Mouse (Mus musculus): ENCODE data around the gene Fgf12. TPM values are rescaled to one million over a fixed set of nuclear protein-coding genes. Genes with fewer than 3 reads are reported as not detected.

The Fgf12 gene
- polyA plus RNA-seq, 1 experiment from 2014 or later, result 6.6 TPM

GRCm38 (mm10) chr16:28391283-28391682, 361.6 kb downstream of the Fgf12 start:
- H3K27me3 ChIP-seq, result no peaks in the 10 kb centered on the region
- no peak overlapping the region for H3K27ac ChIP-seq
- H3K9ac ChIP-seq, result no peak overlapping the region
- ATAC-seq (ENCODE audit: insufficient number of reproducible peaks, insufficient read depth, low FRiP score, low TSS enrichment), result no peak
- no peak overlapping the region for H3K4me2 ChIP-seq (replicated peaks)
- WGBS, result 83% methylated on average over 5 of the region's 5 CpGs
- H3K9me3 ChIP-seq, result no peaks in the 10 kb centered on the region
- no peaks in the 10 kb centered on the region for H3K36me3 ChIP-seq
- no peak overlapping the region for H3K4me3 ChIP-seq
- H3K4me1 ChIP-seq, result no peaks in the 10 kb centered on the region

- H3K9me3 ChIP-seq, result no peaks in the 10 kb centered on the region
- H3K36me3 ChIP-seq, result no peaks in the 10 kb centered on the region
- no peaks in the 10 kb centered on the region for H3K27me3 ChIP-seq
- H3K27ac ChIP-seq, result no peak overlapping the region
- no peaks in the 10 kb centered on the region for H3K4me1 ChIP-seq
- no peak overlapping the region for H3K4me2 ChIP-seq (replicated peaks)
- H3K4me3 ChIP-seq, result no peak overlapping the region
- no peak for ATAC-seq (ENCODE audit: insufficient number of reproducible peaks, insufficient read depth, low FRiP score, low TSS enrichment)
- H3K9ac ChIP-seq, result no peak overlapping the region
- WGBS, result 84% methylated on average over 4 of the region's 4 CpGs
These were observed 363.8 kb downstream of the Fgf12 start for GRCm38 (mm10) chr16:28389114-28389513.

GRCm38 (mm10) chr16:28374790-28375189, 378.1 kb downstream of the Fgf12 start:
- Histone ChIP-seq H3K4me3 (no peak overlapping the region), H3K27ac (no peak overlapping the region), H3K36me3 (no peaks in the 10 kb centered on the region), H3K4me2 (replicated peaks) (no peak overlapping the region), H3K9me3 (no peaks in the 10 kb centered on the region), H3K9ac (no peak overlapping the region), H3K4me1 (no peaks in the 10 kb centered on the region), H3K27me3 (no peaks in the 10 kb centered on the region)
- 85% methylated on average over 2 of the region's 2 CpGs for WGBS
- ATAC-seq (ENCODE audit: insufficient number of reproducible peaks, insufficient read depth, low FRiP score, low TSS enrichment), result no peak

GRCm38 (mm10) chr16:28373311-28373710, 379.6 kb downstream of the Fgf12 start:
- H3K27me3 ChIP-seq, result no peaks in the 10 kb centered on the region
- no peak overlapping the region for H3K27ac ChIP-seq
- no peak overlapping the region for H3K4me3 ChIP-seq
- H3K36me3 ChIP-seq, result no peaks in the 10 kb centered on the region
- H3K9ac ChIP-seq, result no peak overlapping the region
- no peak overlapping the region for H3K4me2 ChIP-seq (replicated peaks)
- ATAC-seq (ENCODE audit: insufficient number of reproducible peaks, insufficient read depth, low FRiP score, low TSS enrichment), result no peak
- H3K4me1 ChIP-seq, result no peaks in the 10 kb centered on the region
- H3K9me3 ChIP-seq, result no peaks in the 10 kb centered on the region

- Histone ChIP-seq H3K27me3 (no peaks in the 10 kb centered on the region), H3K4me1 (no peaks in the 10 kb centered on the region)
- WGBS, result 68% methylated on average over 2 of the region's 2 CpGs
These were observed 402.2 kb downstream of the Fgf12 start for GRCm38 (mm10) chr16:28350624-28351023.

DNA sequence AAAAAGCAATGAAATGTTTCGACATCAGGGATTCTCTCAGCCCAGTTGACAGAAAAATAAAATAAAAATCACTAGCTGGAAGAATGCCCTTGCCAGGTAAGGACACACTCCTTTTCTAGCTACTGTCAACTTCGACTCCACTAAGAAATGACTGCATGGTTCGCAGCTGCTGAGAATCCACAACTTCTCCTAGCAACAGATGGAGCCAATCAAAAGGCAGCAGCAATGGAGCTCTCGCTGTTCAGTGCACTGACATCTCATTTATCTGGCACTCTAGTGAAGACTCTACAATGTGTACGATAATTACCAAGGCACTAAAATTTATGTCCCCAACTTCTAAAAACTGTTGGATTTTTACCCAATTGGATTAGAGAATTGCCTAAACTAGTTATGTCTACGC, 407.5 kb downstream of the Fgf12 start:
- Histone ChIP-seq H3K36me3 (no peaks in the 10 kb centered on the region), H3K4me2 (replicated peaks) (no peak overlapping the region), H3K9ac (no peak overlapping the region), H3K27ac (no peak overlapping the region), H3K4me3 (no peak overlapping the region), H3K4me1 (no peaks in the 10 kb centered on the region), H3K9me3 (no peaks in the 10 kb centered on the region), H3K27me3 (no peaks in the 10 kb centered on the region)
- no peak for ATAC-seq (ENCODE audit: insufficient number of reproducible peaks, insufficient read depth, low FRiP score, low TSS enrichment)
- 59% methylated on average over 6 of the region's 6 CpGs for WGBS

More at GRCm38 (mm10) chr16:28350624-28351023, 402.2 kb downstream of the Fgf12 start:
- Histone ChIP-seq H3K9me3 (no peaks in the 10 kb centered on the region), H3K4me2 (replicated peaks) (no peak overlapping the region), H3K4me3 (no peak overlapping the region), H3K9ac (no peak overlapping the region), H3K36me3 (no peaks in the 10 kb centered on the region), H3K27ac (no peak overlapping the region)
- ATAC-seq (ENCODE audit: insufficient number of reproducible peaks, insufficient read depth, low FRiP score, low TSS enrichment), result no peak

DNA sequence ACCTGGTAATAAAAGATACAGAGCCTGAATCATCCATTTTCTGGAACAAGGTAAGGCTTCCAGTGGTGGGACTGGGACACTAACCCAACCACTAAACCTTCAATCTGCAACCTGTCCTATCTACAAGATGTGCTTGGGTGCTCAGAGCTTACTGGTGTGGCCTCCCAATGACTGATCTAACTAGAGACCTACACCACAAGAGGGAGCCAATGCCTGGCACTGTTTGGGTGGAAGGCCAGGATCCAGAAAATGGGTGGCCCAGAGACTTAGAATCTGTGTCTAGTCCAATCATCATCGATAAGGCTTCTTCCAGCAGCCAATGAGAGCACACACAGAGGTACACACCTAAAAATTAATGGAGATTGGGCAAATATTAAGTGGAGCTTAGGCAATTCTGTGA, 414.9 kb downstream of the Fgf12 start:
- Histone ChIP-seq H3K36me3 (no peaks in the 10 kb centered on the region), H3K27me3 (no peaks in the 10 kb centered on the region), H3K27ac (no peak overlapping the region), H3K4me3 (no peak overlapping the region), H3K4me2 (replicated peaks) (no peak overlapping the region), H3K4me1 (no peaks in the 10 kb centered on the region), H3K9me3 (no peaks in the 10 kb centered on the region), H3K9ac (no peak overlapping the region)
- ATAC-seq (ENCODE audit: insufficient number of reproducible peaks, insufficient read depth, low FRiP score, low TSS enrichment), result no peak
- 90% methylated on average over 1 of the region's 1 CpGs for WGBS

DNA sequence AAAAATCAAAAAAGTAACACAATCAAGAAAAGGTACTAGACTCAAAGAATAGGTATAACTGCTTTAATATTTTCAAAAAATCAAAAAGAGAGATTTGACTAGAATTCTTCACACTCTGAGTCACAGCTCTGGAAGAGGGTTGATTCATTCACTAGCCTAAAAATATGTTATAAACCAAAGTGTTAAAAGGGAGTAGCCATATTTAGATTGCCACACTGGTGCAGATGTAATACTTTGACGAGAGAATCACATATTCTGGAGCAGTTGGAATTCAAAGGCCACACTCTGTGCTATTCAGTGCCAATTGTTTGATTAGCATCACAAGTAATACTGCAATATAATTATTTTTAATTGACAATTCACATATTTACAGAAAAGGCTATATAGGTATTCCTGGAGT, 416.2 kb downstream of the Fgf12 start:
- Histone ChIP-seq H3K4me1 (no peaks in the 10 kb centered on the region), H3K27ac (no peak overlapping the region), H3K4me2 (replicated peaks) (no peak overlapping the region), H3K36me3 (no peaks in the 10 kb centered on the region), H3K27me3 (no peaks in the 10 kb centered on the region), H3K9me3 (no peaks in the 10 kb centered on the region), H3K4me3 (no peak overlapping the region), H3K9ac (no peak overlapping the region)
- 79% methylated on average over 1 of the region's 1 CpGs for WGBS
- no peak for ATAC-seq (ENCODE audit: insufficient number of reproducible peaks, insufficient read depth, low FRiP score, low TSS enrichment)

- H3K27me3 ChIP-seq, result no peaks in the 10 kb centered on the region
These were observed 417.8 kb downstream of the Fgf12 start for GRCm38 (mm10) chr16:28335025-28335424.

DNA sequence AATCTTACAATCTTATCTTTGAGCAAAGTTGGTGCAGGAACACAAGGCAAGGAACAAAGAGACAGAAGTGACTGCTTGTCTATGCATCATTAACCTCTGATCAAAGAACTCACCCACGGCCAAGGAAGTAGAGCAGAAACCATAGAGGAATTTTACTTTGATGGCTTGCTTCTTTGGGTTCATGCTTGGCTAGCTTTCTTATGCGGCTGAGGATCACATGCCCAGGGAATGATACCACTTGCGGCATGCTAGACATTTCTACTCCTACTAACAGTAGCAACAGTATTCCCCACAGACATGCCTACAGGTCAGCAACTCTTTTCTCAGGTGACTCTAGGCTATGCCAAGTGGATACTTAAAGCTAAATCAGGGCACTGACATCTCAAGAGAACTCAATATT, 429.3 kb downstream of the Fgf12 start:
- 71% methylated on average over 3 of the region's 3 CpGs for WGBS
- Histone ChIP-seq H3K27me3 (no peaks in the 10 kb centered on the region), H3K27ac (no peak overlapping the region), H3K9me3 (no peaks in the 10 kb centered on the region), H3K4me2 (replicated peaks) (no peak overlapping the region), H3K36me3 (no peaks in the 10 kb centered on the region), H3K9ac (no peak overlapping the region), H3K4me1 (no peaks in the 10 kb centered on the region), H3K4me3 (no peak overlapping the region)
- ATAC-seq (ENCODE audit: insufficient number of reproducible peaks, insufficient read depth, low FRiP score, low TSS enrichment), result no peak

More at GRCm38 (mm10) chr16:28335025-28335424, 417.8 kb downstream of the Fgf12 start:
- no peak overlapping the region for H3K27ac ChIP-seq
- no peaks in the 10 kb centered on the region for H3K36me3 ChIP-seq
- H3K4me1 ChIP-seq, result no peaks in the 10 kb centered on the region
- 84% methylated on average over 3 of the region's 3 CpGs for WGBS
- H3K4me3 ChIP-seq, result no peak overlapping the region
- ATAC-seq (ENCODE audit: insufficient number of reproducible peaks, insufficient read depth, low FRiP score, low TSS enrichment), result no peak
- H3K4me2 ChIP-seq (replicated peaks), result no peak overlapping the region
- H3K9me3 ChIP-seq, result no peaks in the 10 kb centered on the region
- H3K9ac ChIP-seq, result no peak overlapping the region

DNA sequence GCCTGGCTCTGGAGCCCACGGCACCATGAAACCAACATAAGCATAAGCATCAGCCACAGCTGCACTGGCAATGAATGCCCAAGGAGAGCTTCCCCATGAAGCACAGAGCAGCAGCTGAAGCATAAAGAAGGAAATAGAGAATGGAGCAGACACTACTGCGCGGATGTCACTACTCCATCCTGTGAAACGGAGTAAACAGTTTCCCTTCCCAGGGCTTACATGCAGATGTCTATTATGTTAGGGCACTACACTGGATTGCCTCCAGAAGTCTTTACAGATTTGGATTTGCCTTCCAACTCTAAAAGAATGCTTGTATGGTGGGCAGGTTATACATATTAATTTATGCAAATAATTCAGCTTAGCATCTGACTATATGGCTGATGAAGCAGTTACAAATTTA, 441.2 kb downstream of the Fgf12 start:
- H3K4me2 ChIP-seq (replicated peaks), result no peak overlapping the region
- no peak overlapping the region for H3K9ac ChIP-seq
- 95% methylated on average over 4 of the region's 4 CpGs for WGBS
- H3K27me3 ChIP-seq, result no peaks in the 10 kb centered on the region
- no peak for ATAC-seq (ENCODE audit: insufficient number of reproducible peaks, insufficient read depth, low FRiP score, low TSS enrichment)
- H3K4me1 ChIP-seq, result no peaks in the 10 kb centered on the region
- H3K9me3 ChIP-seq, result no peaks in the 10 kb centered on the region
- H3K27ac ChIP-seq, result no peak overlapping the region
- H3K36me3 ChIP-seq, result no peaks in the 10 kb centered on the region
- no peak overlapping the region for H3K4me3 ChIP-seq

GRCm38 (mm10) chr16:28303889-28304288, 449.0 kb downstream of the Fgf12 start:
- H3K36me3 ChIP-seq, result no peaks in the 10 kb centered on the region
- ATAC-seq (ENCODE audit: insufficient number of reproducible peaks, insufficient read depth, low FRiP score, low TSS enrichment), result no peak
- WGBS, result 49% methylated on average over 1 of the region's 1 CpGs
- no peak overlapping the region for H3K9ac ChIP-seq
- H3K27ac ChIP-seq, result no peak overlapping the region
- no peaks in the 10 kb centered on the region for H3K9me3 ChIP-seq
- no peak overlapping the region for H3K4me3 ChIP-seq
- H3K4me1 ChIP-seq, result no peaks in the 10 kb centered on the region
- H3K27me3 ChIP-seq, result no peaks in the 10 kb centered on the region
- H3K4me2 ChIP-seq (replicated peaks), result no peak overlapping the region

- no peaks in the 10 kb centered on the region for H3K4me1 ChIP-seq
- no peaks in the 10 kb centered on the region for H3K9me3 ChIP-seq
- H3K4me3 ChIP-seq, result no peak overlapping the region
- ATAC-seq (ENCODE audit: insufficient number of reproducible peaks, insufficient read depth, low FRiP score, low TSS enrichment), result no peak
- no peak overlapping the region for H3K4me2 ChIP-seq (replicated peaks)
- H3K36me3 ChIP-seq, result no peaks in the 10 kb centered on the region
- H3K9ac ChIP-seq, result no peak overlapping the region
- H3K27ac ChIP-seq, result no peak overlapping the region
- 66% methylated on average over 4 of the region's 4 CpGs for WGBS
- H3K27me3 ChIP-seq, result no peaks in the 10 kb centered on the region
These were observed 463.1 kb downstream of the Fgf12 start for GRCm38 (mm10) chr16:28289689-28290330.
